Comparison of ENCODE assay signal across 9 mouse cellular contexts in genomic region chr5:125203759-125204158, GRCm38 (mm10). TPM values are rescaled to one million over a fixed set of nuclear protein-coding genes. Genes with fewer than 3 reads are reported as not detected.
DNase-seq lines count a peak whose midpoint lies in the region; ATAC-seq lines count a peak whose summit lies in the region.
"Had no signal": no experiment of that assay in that cellular context is flagged by ENCODE, and none has a peak within 500 bp of the region (broad histone marks: within the 10 kb centered on the region; RNA-seq: fewer than 3 reads in every experiment).

No protein-coding gene starts in this region.

- WGBS in embryonic facial prominence, embryonic 14.5 days: 62% methylated on average over 11 of the region's 11 CpGs
- 49% methylated on average over 11 of the region's 11 CpGs for WGBS in hindbrain, embryonic 13.5 days
- 47% methylated on average over 11 of the region's 11 CpGs for WGBS in neural tube, embryonic 14.5 days
- WGBS in liver, embryonic 12.5 days (ENCODE audit: insufficient replicate concordance): 54% methylated on average over 11 of the region's 11 CpGs

- no peak overlapping the region for H3K4me3 ChIP-seq in embryonic facial prominence, embryonic 14.5 days (ENCODE audit: low read depth, low read length)
- no peak overlapping the region for H3K4me3 ChIP-seq in hindbrain, embryonic 13.5 days
- no peak overlapping the region for H3K4me3 ChIP-seq in neural tube, embryonic 14.5 days (ENCODE audit: low read depth, low read length)
- no peak overlapping the region for H3K4me3 ChIP-seq in liver, embryonic 12.5 days
- H3K4me3 ChIP-seq: lung, embryonic 15.5 days had no signal

- peak; percentile 51 for DNase-seq in left cerebral cortex, adult 11 months (ENCODE audit: low spot score)
- DNase-seq in left cerebral cortex, adult 8-10 months (ENCODE audit: low spot score in 2 of 2): no peak
- DNase-seq in embryonic facial prominence, embryonic 14.5 days (ENCODE audit: low spot score): no peak
- no peak for DNase-seq in spleen, postnatal 14 days (ENCODE audit: low spot score in 2 of 2)
- no peak for DNase-seq in embryo, embryonic 11 days

- no peaks in the 10 kb centered on the region for H3K36me3 ChIP-seq in embryonic facial prominence, embryonic 14.5 days (ENCODE audit: control insufficient read depth, insufficient read depth, low read length)
- no peaks in the 10 kb centered on the region for H3K36me3 ChIP-seq in hindbrain, embryonic 13.5 days
- no peaks in the 10 kb centered on the region for H3K36me3 ChIP-seq in neural tube, embryonic 14.5 days (ENCODE audit: control insufficient read depth, insufficient read depth, low read length)
- H3K36me3 ChIP-seq in liver, embryonic 12.5 days: no peaks in the 10 kb centered on the region
- H3K36me3 ChIP-seq: lung, embryonic 15.5 days had no signal

- 0 out of 2 replicates have a peak overlapping the region, but pooled peaks have one; percentile 8 for H3K27ac ChIP-seq in embryonic facial prominence, embryonic 14.5 days (replicated peaks; ENCODE audit: low read depth, low read length)
- H3K27ac ChIP-seq in hindbrain, embryonic 13.5 days: peak overlapping the region; percentile 79
- H3K27ac ChIP-seq in neural tube, embryonic 14.5 days (ENCODE audit: low read depth, low read length): peak overlapping the region; percentile 71
- H3K27ac ChIP-seq in liver, embryonic 12.5 days: no peak overlapping the region
- H3K27ac ChIP-seq: lung, embryonic 15.5 days had no signal

- no peaks in the 10 kb centered on the region for H3K9me3 ChIP-seq in embryonic facial prominence, embryonic 14.5 days (ENCODE audit: control insufficient read depth, low read length)
- no peaks in the 10 kb centered on the region for H3K9me3 ChIP-seq in hindbrain, embryonic 13.5 days
- no peaks in the 10 kb centered on the region for H3K9me3 ChIP-seq in neural tube, embryonic 14.5 days (ENCODE audit: control insufficient read depth, low read length)
- H3K9me3 ChIP-seq in liver, embryonic 12.5 days (replicated peaks): no peaks in the 10 kb centered on the region
- H3K9me3 ChIP-seq: lung, embryonic 15.5 days had no signal

- H3K27me3 ChIP-seq in embryonic facial prominence, embryonic 14.5 days (replicated peaks; ENCODE audit: control insufficient read depth, insufficient read depth, low read length): no peaks in the 10 kb centered on the region
- no peaks in the 10 kb centered on the region for H3K27me3 ChIP-seq in hindbrain, embryonic 13.5 days
- H3K27me3 ChIP-seq in neural tube, embryonic 14.5 days (ENCODE audit: control insufficient read depth, insufficient read depth, low read length): no peaks in the 10 kb centered on the region
- peaks cover 7% of the 10 kb centered on the region; the same call in 1 of the 2 replicates for H3K27me3 ChIP-seq in liver, embryonic 12.5 days (replicated peaks)
- H3K27me3 ChIP-seq: lung, embryonic 15.5 days had no signal

- peaks cover 7% of the 10 kb centered on the region; the same call in 1 of the 2 replicates for H3K4me1 ChIP-seq in embryonic facial prominence, embryonic 14.5 days (ENCODE audit: control insufficient read depth, insufficient read depth, low read length)
- H3K4me1 ChIP-seq in hindbrain, embryonic 13.5 days (replicated peaks): peaks cover 27% of the 10 kb centered on the region
- H3K4me1 ChIP-seq in neural tube, embryonic 14.5 days (ENCODE audit: control insufficient read depth, insufficient read depth, low read length): peaks cover 16% of the 10 kb centered on the region
- no peaks in the 10 kb centered on the region for H3K4me1 ChIP-seq in liver, embryonic 12.5 days

- H3K9ac ChIP-seq in embryonic facial prominence, embryonic 14.5 days (ENCODE audit: low read depth, low read length): no peak overlapping the region
- H3K9ac ChIP-seq in hindbrain, embryonic 13.5 days: no peak overlapping the region
- H3K9ac ChIP-seq in neural tube, embryonic 14.5 days (replicated peaks; ENCODE audit: low read depth, low read length): no peak overlapping the region
- H3K9ac ChIP-seq in liver, embryonic 12.5 days: no peak overlapping the region
- H3K9ac ChIP-seq: lung, embryonic 15.5 days had no signal

- no peak overlapping the region for H3K4me2 ChIP-seq in embryonic facial prominence, embryonic 14.5 days (ENCODE audit: low read depth, low read length)
- H3K4me2 ChIP-seq in hindbrain, embryonic 13.5 days: no peak overlapping the region
- H3K4me2 ChIP-seq in neural tube, embryonic 14.5 days (ENCODE audit: low read depth, low read length): no peak overlapping the region
- no peak overlapping the region for H3K4me2 ChIP-seq in liver, embryonic 12.5 days
- H3K4me2 ChIP-seq: lung, embryonic 15.5 days had no signal

- ATAC-seq in embryonic facial prominence, embryonic 14.5 days (ENCODE audit: low read depth): no peak
- ATAC-seq in hindbrain, embryonic 13.5 days (ENCODE audit: low FRiP score): no peak
- ATAC-seq in neural tube, embryonic 14.5 days (ENCODE audit: low read depth): no peak
- no peak for ATAC-seq in liver, embryonic 12.5 days

RNA-seq across cellular contexts. Expression of gene Ncor2, which starts 24.7 kb away (rescaled TPM):
- 100 to 1,000 TPM; 171 to 184 (median 179) TPM for total RNA-seq in left cerebral cortex, adult 8-10 months (2022)
- polyA plus RNA-seq in embryonic facial prominence, embryonic 14.5 days (2014; fragmentation: Nextera tagmentation; extraction: Ambion mirVana): 34.9 and 37.3 TPM in 2 replicates
- 24.8 and 25.1 TPM in 2 replicates for polyA plus RNA-seq in hindbrain, embryonic 13.5 days (2015; fragmentation: Nextera tagmentation; extraction: Ambion mirVana)
- polyA plus RNA-seq in neural tube, embryonic 14.5 days (2014; fragmentation: Nextera tagmentation; extraction: Ambion mirVana): 29.1 and 32.8 TPM in 2 replicates
- 9.7 and 10.0 TPM in 2 replicates for polyA plus RNA-seq in liver, embryonic 12.5 days (2016; fragmentation: Nextera tagmentation; extraction: Ambion mirVana)
